Mouse (Mus musculus): ENCODE measurements around the gene Hcls1.

GRCm38 (mm10) chr16:36989999-36990625 is 55.3 kb downstream of the Hcls1 start, which contains the start of gene Fbxo40:
- no peak for TF ChIP-seq POLR2A (IDR thresholded peaks at IDR 0.05; ENCODE audit: borderline replicate concordance, insufficient read depth, low read length)
- no peak for TF ChIP-seq CTCF (IDR thresholded peaks at IDR 0.05; ENCODE audit: borderline replicate concordance, insufficient read depth, low read depth, low read length)
